Mouse (Mus musculus): ENCODE results near the gene Parvg. TPM values are rescaled to one million over a fixed set of nuclear protein-coding genes. Genes with fewer than 3 reads are reported as not detected.

Gene Parvg
- polyA plus RNA-seq (2012; rRNA removed) = 2.1 and 4.8 TPM in 2 replicates

- no peak within 1 kb of the TSS for H3K27ac ChIP-seq (ENCODE audit: insufficient read depth, low read depth, low read length)
- H3K27me3 ChIP-seq (ENCODE audit: control insufficient read depth, insufficient read depth, low read length) = no peaks in the 10 kb centered on the region
- no peaks in the 10 kb centered on the region for H3K36me3 ChIP-seq (ENCODE audit: control insufficient read depth, insufficient read depth, low read length)
- no peak for TF ChIP-seq CTCF (IDR thresholded peaks at IDR 0.05; ENCODE audit: extremely low read depth, insufficient read length, insufficient replicate concordance, low read depth, low read length)
- H3K4me3 ChIP-seq (ENCODE audit: low read depth, low read length) = peak within 1 kb of the TSS; percentile 56
- 71% methylated on average over 10 of the region's 10 CpGs for WGBS
- H3K4me1 ChIP-seq (ENCODE audit: control insufficient read depth, insufficient read depth, insufficient read length, low read length) = no peaks in the 10 kb centered on the region
Measured at GRCm38 (mm10) chr15:84323966-84324869, at the start of gene Parvg. Parvg (plus strand) TSS chr15:84324026.

- no peaks in the 10 kb centered on the region for H3K4me1 ChIP-seq (ENCODE audit: control insufficient read depth, insufficient read depth, insufficient read length, low read length)
- H3K27ac ChIP-seq (ENCODE audit: insufficient read depth, low read depth, low read length) = no peak overlapping the region
- H3K36me3 ChIP-seq (ENCODE audit: control insufficient read depth, insufficient read depth, low read length) = no peaks in the 10 kb centered on the region
- TF ChIP-seq POLR2A (IDR thresholded peaks at IDR 0.05; ENCODE audit: low read depth, low read length) (no peak), CTCF (IDR thresholded peaks at IDR 0.05; ENCODE audit: extremely low read depth, insufficient read length, insufficient replicate concordance, low read depth, low read length) (no peak)
- H3K27me3 ChIP-seq (ENCODE audit: control insufficient read depth, insufficient read depth, low read length) = no peaks in the 10 kb centered on the region
- WGBS = 75% methylated on average over 4 of the region's 4 CpGs
- H3K4me3 ChIP-seq (ENCODE audit: low read depth, low read length) = no peak overlapping the region
Measured at GRCm38 (mm10) chr15:84276066-84276465, 47.8 kb upstream of the Parvg start.

- no peaks in the 10 kb centered on the region for H3K36me3 ChIP-seq (ENCODE audit: control insufficient read depth, insufficient read depth, low read length)
- no peak overlapping the region for H3K27ac ChIP-seq (ENCODE audit: insufficient read depth, low read depth, low read length)
- no peaks in the 10 kb centered on the region for H3K27me3 ChIP-seq (ENCODE audit: control insufficient read depth, insufficient read depth, low read length)
- WGBS = 76% methylated on average over 7 of the region's 7 CpGs
- H3K4me1 ChIP-seq (ENCODE audit: control insufficient read depth, insufficient read depth, insufficient read length, low read length) = no peaks in the 10 kb centered on the region
- no peak overlapping the region for H3K4me3 ChIP-seq (ENCODE audit: low read depth, low read length)
- TF ChIP-seq CTCF (IDR thresholded peaks at IDR 0.05; ENCODE audit: extremely low read depth, insufficient read length, insufficient replicate concordance, low read depth, low read length) = no peak
- TF ChIP-seq POLR2A (IDR thresholded peaks at IDR 0.05; ENCODE audit: low read depth, low read length) = no peak
Measured at GRCm38 (mm10) chr15:84278091-84278490, 45.7 kb upstream of the Parvg start.

GRCm38 (mm10) chr15:84278656-84279055 lies 45.2 kb upstream of the Parvg start:
- no peaks in the 10 kb centered on the region for H3K4me1 ChIP-seq (ENCODE audit: control insufficient read depth, insufficient read depth, insufficient read length, low read length)
- H3K36me3 ChIP-seq (ENCODE audit: control insufficient read depth, insufficient read depth, low read length) = no peaks in the 10 kb centered on the region
- 86% methylated on average over 7 of the region's 7 CpGs for WGBS
- H3K4me3 ChIP-seq (ENCODE audit: low read depth, low read length) = no peak overlapping the region
- H3K27me3 ChIP-seq (ENCODE audit: control insufficient read depth, insufficient read depth, low read length) = no peaks in the 10 kb centered on the region
- TF ChIP-seq POLR2A (IDR thresholded peaks at IDR 0.05; ENCODE audit: low read depth, low read length) (no peak), CTCF (IDR thresholded peaks at IDR 0.05; ENCODE audit: extremely low read depth, insufficient read length, insufficient replicate concordance, low read depth, low read length) (no peak)
- H3K27ac ChIP-seq (ENCODE audit: insufficient read depth, low read depth, low read length) = no peak overlapping the region

GRCm38 (mm10) chr15:84280309-84280708 lies 43.5 kb upstream of the Parvg start:
- no peaks in the 10 kb centered on the region for H3K27me3 ChIP-seq (ENCODE audit: control insufficient read depth, insufficient read depth, low read length)
- H3K4me3 ChIP-seq (ENCODE audit: low read depth, low read length) = no peak overlapping the region
- TF ChIP-seq CTCF (IDR thresholded peaks at IDR 0.05; ENCODE audit: extremely low read depth, insufficient read length, insufficient replicate concordance, low read depth, low read length) (no peak), POLR2A (IDR thresholded peaks at IDR 0.05; ENCODE audit: low read depth, low read length) (no peak)
- 61% methylated on average over 8 of the region's 8 CpGs for WGBS
- no peaks in the 10 kb centered on the region for H3K36me3 ChIP-seq (ENCODE audit: control insufficient read depth, insufficient read depth, low read length)
- no peaks in the 10 kb centered on the region for H3K4me1 ChIP-seq (ENCODE audit: control insufficient read depth, insufficient read depth, insufficient read length, low read length)
- no peak overlapping the region for H3K27ac ChIP-seq (ENCODE audit: insufficient read depth, low read depth, low read length)

- no peak for TF ChIP-seq CTCF (IDR thresholded peaks at IDR 0.05; ENCODE audit: extremely low read depth, insufficient read length, insufficient replicate concordance, low read depth, low read length)
- WGBS = 75% methylated on average over 11 of the region's 11 CpGs
- Histone ChIP-seq H3K27me3 (ENCODE audit: control insufficient read depth, insufficient read depth, low read length) (no peaks in the 10 kb centered on the region), H3K27ac (ENCODE audit: insufficient read depth, low read depth, low read length) (no peak overlapping the region), H3K4me1 (ENCODE audit: control insufficient read depth, insufficient read depth, insufficient read length, low read length) (no peaks in the 10 kb centered on the region), H3K4me3 (ENCODE audit: low read depth, low read length) (no peak overlapping the region), H3K36me3 (ENCODE audit: control insufficient read depth, insufficient read depth, low read length) (no peaks in the 10 kb centered on the region)
Measured at GRCm38 (mm10) chr15:84280712-84281347, 43.0 kb upstream of the Parvg start.
